Mouse (Mus musculus): ENCODE measurements at regions not wholly inside any gene's neighbourhood (a gene's known extent, or its start where the extent isn't known, plus 50 kb on each side); places are given as distances from the start of the nearest gene placed in this dataset.

- no peak for TF ChIP-seq CTCF (IDR thresholded peaks at IDR 0.05; ENCODE audit: borderline replicate concordance, extremely low read depth, insufficient read depth, insufficient read length)
- TF ChIP-seq POLR2A (IDR thresholded peaks at IDR 0.05; ENCODE audit: borderline replicate concordance, extremely low read depth, insufficient read depth, insufficient read length, poor library complexity, severe bottlenecking) = no peak
Observed at GRCm38 (mm10) chr13:107942979-107943378, 101.3 kb upstream of the Smim15 start.

Measured in brain, embryonic 14.5 days (tissue).